In genomic region chr2:153778638-153779362, GRCm38 (mm10) we compare ENCODE assay signal across 7 mouse cellular contexts. TPM values are rescaled to one million over a fixed set of nuclear protein-coding genes. Genes with fewer than 3 reads are reported as not detected.
DNase-seq lines count a peak whose midpoint lies in the region; ATAC-seq and TF ChIP-seq lines count a peak whose summit lies in the region.

No protein-coding gene starts in this region.

- H3K4me3 ChIP-seq in bone marrow, adult 2 months (replicated peaks; ENCODE audit: control insufficient read depth, low read depth, low read length): peak overlapping the region; percentile 62
- H3K4me3 ChIP-seq in heart, embryonic 11.5 days (ENCODE audit: low read depth, low read length): peak overlapping the region; percentile 38
- peak overlapping the region; percentile 23; the same call in 1 of the 2 replicates for H3K4me3 ChIP-seq in kidney, embryonic 14.5 days (ENCODE audit: low read length)
- peak overlapping the region; percentile 22 for H3K4me3 ChIP-seq in liver, adult 2 months (ENCODE audit: insufficient read depth, low read depth, low read length)

- H3K27me3 ChIP-seq in heart, embryonic 11.5 days (ENCODE audit: control insufficient read depth, insufficient read depth, low read length): no peaks in the 10 kb centered on the region
- H3K27me3 ChIP-seq in kidney, embryonic 14.5 days (ENCODE audit: control insufficient read depth, insufficient read depth, low read length): no peaks in the 10 kb centered on the region
- no peaks in the 10 kb centered on the region for H3K27me3 ChIP-seq in liver, adult 2 months (ENCODE audit: control insufficient read depth, insufficient read depth, low read length)

- peak overlapping the region; percentile 6; the same call in 1 of the 2 replicates for H3K27ac ChIP-seq in bone marrow, adult 2 months (ENCODE audit: control insufficient read depth, insufficient read depth, low read depth, low read length, poor library complexity)
- 0 out of 2 replicates have a peak overlapping the region, but pooled peaks have one; percentile 10 for H3K27ac ChIP-seq in heart, embryonic 11.5 days (ENCODE audit: low read depth, low read length)
- H3K27ac ChIP-seq in kidney, embryonic 14.5 days (ENCODE audit: low read depth, low read length): no peak overlapping the region
- H3K27ac ChIP-seq in liver, adult 2 months (replicated peaks; ENCODE audit: insufficient read depth, low read depth, low read length): no peak overlapping the region

- ATAC-seq in erythroblast, adult 5-6 weeks (replicated peaks; ENCODE audit: low FRiP score, poor library complexity, severe bottlenecking): peak; percentile 94
- peak; percentile 81 for ATAC-seq in heart, embryonic 11.5 days (replicated peaks; ENCODE audit: insufficient number of reproducible peaks, low FRiP score, low TSS enrichment)
- peak; percentile 94 for ATAC-seq in kidney, embryonic 14.5 days (ENCODE audit: low FRiP score, low TSS enrichment)
- peak; percentile 79 for ATAC-seq in monocyte, adult 5-6 weeks (replicated peaks; ENCODE audit: insufficient number of reproducible peaks, low FRiP score, low TSS enrichment, poor library complexity, severe bottlenecking)

- peak overlapping the region; percentile 58 for H3K9ac ChIP-seq in heart, embryonic 11.5 days (ENCODE audit: low read depth, low read length)
- 0 out of 2 replicates have a peak overlapping the region, but pooled peaks have one; percentile 9 for H3K9ac ChIP-seq in kidney, embryonic 14.5 days (ENCODE audit: low read depth, low read length)
- H3K9ac ChIP-seq in liver, adult 2 months (ENCODE audit: low read depth, low read length): peak overlapping the region; percentile 8

- DNase-seq in liver, adult 2 months (ENCODE audit: extremely low read depth, low read depth, low spot score): peak; percentile 41
- peak; percentile 79 to 80 for DNase-seq in spleen, postnatal 36 days (ENCODE audit: low spot score in 2 of 2)

- peaks cover 2% of the 10 kb centered on the region for H3K4me1 ChIP-seq in bone marrow, adult 2 months (ENCODE audit: control insufficient read depth, insufficient read depth, low read length)
- H3K4me1 ChIP-seq in heart, embryonic 11.5 days (ENCODE audit: control insufficient read depth, insufficient read depth, low read length): peaks cover 9% of the 10 kb centered on the region; the same call in 1 of the 2 replicates
- H3K4me1 ChIP-seq in kidney, embryonic 14.5 days (ENCODE audit: control insufficient read depth, insufficient read depth, low read length): no peaks in the 10 kb centered on the region
- H3K4me1 ChIP-seq in liver, adult 2 months (ENCODE audit: control insufficient read depth, insufficient read depth, low read length): peaks cover 7% of the 10 kb centered on the region; the same call in 1 of the 2 replicates

- H3K4me2 ChIP-seq in heart, embryonic 11.5 days: peak overlapping the region; percentile 85
- H3K4me2 ChIP-seq in kidney, embryonic 14.5 days (replicated peaks; ENCODE audit: low read depth, low read length): peak overlapping the region; percentile 61

- TF ChIP-seq CTCF in bone marrow, adult 2 months (IDR thresholded peaks at IDR 0.05; ENCODE audit: control insufficient read depth, insufficient read depth, low read length): no peak
- TF ChIP-seq CTCF in liver, adult 2 months (IDR thresholded peaks at IDR 0.05; ENCODE audit: low read depth, low read length): no peak

- TF ChIP-seq POLR2A in bone marrow, adult 2 months (IDR thresholded peaks at IDR 0.05; ENCODE audit: borderline replicate concordance, control insufficient read depth, low read depth, low read length): peak; percentile 38; the same call in 1 of the 2 replicates
- TF ChIP-seq POLR2A in liver, adult 2 months (IDR thresholded peaks at IDR 0.05; ENCODE audit: extremely low read depth, insufficient read depth, low read length): no peak

- WGBS in bone marrow, adult 2 months: 9% methylated on average over 24 of the region's 24 CpGs
- WGBS in heart, embryonic 11.5 days (ENCODE audit: insufficient replicate concordance): 12% methylated on average over 24 of the region's 24 CpGs
- WGBS in kidney, embryonic 14.5 days: 12% methylated on average over 24 of the region's 24 CpGs
- 11% methylated on average over 24 of the region's 24 CpGs for WGBS in liver, adult 2 months

- H3K36me3 ChIP-seq in heart, embryonic 11.5 days (ENCODE audit: control insufficient read depth, insufficient read depth, low read length): no peaks in the 10 kb centered on the region
- no peaks in the 10 kb centered on the region for H3K36me3 ChIP-seq in kidney, embryonic 14.5 days (ENCODE audit: control insufficient read depth, insufficient read depth, low read length)
- H3K36me3 ChIP-seq in liver, adult 2 months (ENCODE audit: control insufficient read depth, insufficient read depth, low read length): no peaks in the 10 kb centered on the region

- H3K9me3 ChIP-seq in heart, embryonic 11.5 days (replicated peaks; ENCODE audit: control insufficient read depth, low read length): no peaks in the 10 kb centered on the region
- no peaks in the 10 kb centered on the region for H3K9me3 ChIP-seq in kidney, embryonic 14.5 days (ENCODE audit: control insufficient read depth, low read length)

- no peaks in the 10 kb centered on the region for H3K79me2 ChIP-seq in liver, adult 2 months (ENCODE audit: control insufficient read depth, insufficient read depth, low read length)

RNA-seq across cellular contexts. Expression of gene Efcab8, which starts 0.9 kb away (rescaled TPM):
- polyA plus RNA-seq in bone marrow, adult 2 months (2011; ENCODE audit: insufficient read depth, insufficient read length, low replicate concordance, missing spikeins): 1.4 TPM in 1 of 2 replicates, not detected in the other
- total RNA-seq in erythroblast, adult 5-6 weeks (2015; ENCODE audit: low replicate concordance): not detected in 2 replicates
- 0.51 TPM in 1 of 2 replicates, not detected in the other for total RNA-seq in erythroblast, adult 5-6 weeks (2017; ENCODE audit: low replicate concordance)
- polyA plus RNA-seq in heart, embryonic 11.5 days (2014; fragmentation: Nextera tagmentation; extraction: Ambion mirVana): 0.06 TPM in 1 of 2 replicates, not detected in the other
- not detected in 2 replicates for polyA plus RNA-seq in kidney, embryonic 14.5 days (2014; fragmentation: Nextera tagmentation; extraction: Ambion mirVana)
- not detected in 2 replicates for total RNA-seq in liver, adult 2 months (2014; rRNA removed)
- 0.02 TPM in 1 of 2 replicates, not detected in the other for polyA plus RNA-seq in liver, adult 2 months (2012; rRNA removed)
- 0.29 TPM in 1 of 3 replicates, not detected in the others for total RNA-seq in monocyte, adult 5-6 weeks (2017)

RNA-seq across cellular contexts. Expression of gene Mapre1, which starts 37.7 kb away (rescaled TPM):
- 28.0 and 32.4 TPM in 2 replicates for polyA plus RNA-seq in bone marrow, adult 2 months (2011; ENCODE audit: insufficient read depth, insufficient read length, low replicate concordance, missing spikeins)
- 40.5 and 93.4 TPM in 2 replicates for total RNA-seq in erythroblast, adult 5-6 weeks (2015; ENCODE audit: low replicate concordance)
- total RNA-seq in erythroblast, adult 5-6 weeks (2017; ENCODE audit: low replicate concordance): 24.1 and 38.3 TPM in 2 replicates
- polyA plus RNA-seq in heart, embryonic 11.5 days (2014; fragmentation: Nextera tagmentation; extraction: Ambion mirVana): 271 and 300 TPM in 2 replicates
- polyA plus RNA-seq in kidney, embryonic 14.5 days (2014; fragmentation: Nextera tagmentation; extraction: Ambion mirVana): 203 and 243 TPM in 2 replicates
- total RNA-seq in liver, adult 2 months (2014; rRNA removed): 6.6 and 7.9 TPM in 2 replicates
- polyA plus RNA-seq in liver, adult 2 months (2012; rRNA removed): 2.7 and 3.0 TPM in 2 replicates
- 84.4 to 215 TPM (median 180 TPM) in 3 replicates for total RNA-seq in monocyte, adult 5-6 weeks (2017)

Comparison
In these comparisons a context has a peak if more than half of its experiments do, and no peak if none do; other contexts are left out.
1. H3K27ac ChIP-seq: peak in bone marrow, adult 2 months (single experiment) and heart, embryonic 11.5 days (single experiment); none in kidney, embryonic 14.5 days (single experiment) and liver, adult 2 months (single experiment).
2. H3K9ac ChIP-seq: peak in every context shown above with its lines; median percentile 58 in heart, embryonic 11.5 days; 9 in kidney, embryonic 14.5 days; 8 in liver, adult 2 months.
3. Peak in every context shown above with its lines, with median percentiles within 50 percentile points of each other: H3K4me3 ChIP-seq and ATAC-seq.